ENCODE assay signal across 13 mouse cellular contexts in the genomic region with DNA sequence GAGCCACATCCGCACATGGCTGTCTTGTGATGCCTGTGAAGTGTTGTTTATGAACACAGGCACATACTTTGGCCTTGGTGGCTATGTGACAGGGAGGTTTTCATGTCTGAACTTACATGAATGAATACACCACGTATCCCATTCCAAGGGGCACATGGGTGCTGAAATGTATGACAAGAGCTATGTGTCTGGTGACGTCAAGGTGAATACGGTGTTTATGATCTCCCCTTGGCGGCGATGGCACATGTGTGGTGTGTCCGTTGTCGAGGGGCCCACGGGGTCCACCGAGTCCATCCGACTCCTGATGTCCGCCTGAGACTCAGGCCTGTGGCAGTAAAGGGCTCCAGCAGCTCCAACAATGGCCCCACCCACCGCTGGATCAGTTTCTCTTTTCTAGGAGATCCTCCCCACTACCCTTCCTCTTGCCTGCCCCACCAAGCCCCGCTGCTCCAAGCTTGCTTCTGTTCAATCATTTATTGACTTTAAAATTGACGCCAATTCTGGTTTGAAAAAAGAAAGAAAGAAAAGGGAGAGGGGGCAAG. TPM values are rescaled to one million over a fixed set of nuclear protein-coding genes. Genes with fewer than 3 reads are reported as not detected.
DNase-seq lines count a peak whose midpoint lies in the region; ATAC-seq and TF ChIP-seq lines count a peak whose summit lies in the region.
"Had no signal": no experiment of that assay in that cellular context is flagged by ENCODE, and none has a peak within 500 bp of the region (broad histone marks: within the 10 kb centered on the region; RNA-seq: fewer than 3 reads in every experiment).

No protein-coding gene starts in this region.

- peaks cover 22% of the 10 kb centered on the region for H3K4me1 ChIP-seq in cortical plate, adult 2 months (ENCODE audit: control insufficient read depth, insufficient read depth, low read length)
- peaks cover 76% of the 10 kb centered on the region for H3K4me1 ChIP-seq in limb, embryonic 13.5 days
- peaks cover 37% of the 10 kb centered on the region for H3K4me1 ChIP-seq in liver, embryonic 12.5 days

- no peak for TF ChIP-seq POLR2A in cortical plate, adult 2 months (IDR thresholded peaks at IDR 0.05; ENCODE audit: extremely low read depth, insufficient read depth, low read length)

- H3K27ac ChIP-seq in gastrocnemius, adult 2 months, result peak overlapping the region; percentile 96
- H3K27ac ChIP-seq in left cerebral cortex, adult 2 months, result peak overlapping the region; percentile 92
- peak overlapping the region; percentile 93; the same call in 1 of the 2 replicates for H3K27ac ChIP-seq in cortical plate, adult 2 months (ENCODE audit: insufficient read depth, low read length)
- H3K27ac ChIP-seq in limb, embryonic 13.5 days, result no peak overlapping the region
- H3K27ac ChIP-seq in liver, embryonic 12.5 days, result no peak overlapping the region

- H3K4me2 ChIP-seq in limb, embryonic 13.5 days (replicated peaks), result peak overlapping the region; percentile 98
- no peak overlapping the region for H3K4me2 ChIP-seq in liver, embryonic 12.5 days

- peak overlapping the region; percentile 91 for H3K4me3 ChIP-seq in gastrocnemius, adult 2 months
- H3K4me3 ChIP-seq in left cerebral cortex, adult 2 months, result no peak overlapping the region
- H3K4me3 ChIP-seq in cortical plate, adult 2 months (ENCODE audit: insufficient read depth, low read length), result no peak overlapping the region; the same call in 1 of the 2 replicates
- peak overlapping the region; percentile 89; the same call in 1 of the 2 replicates for H3K4me3 ChIP-seq in limb, embryonic 13.5 days
- no peak overlapping the region for H3K4me3 ChIP-seq in liver, embryonic 12.5 days
- H3K4me3 ChIP-seq: myocyte had no signal

- no peaks in the 10 kb centered on the region for H3K9me3 ChIP-seq in limb, embryonic 13.5 days
- no peaks in the 10 kb centered on the region for H3K9me3 ChIP-seq in liver, embryonic 12.5 days (replicated peaks)

- TF ChIP-seq CTCF in gastrocnemius, adult 2 months (IDR thresholded peaks at IDR 0.05), result no peak
- no peak for TF ChIP-seq CTCF in left cerebral cortex, adult 2 months (IDR thresholded peaks at IDR 0.05)
- TF ChIP-seq CTCF in cortical plate, adult 2 months (IDR thresholded peaks at IDR 0.05; ENCODE audit: extremely low read depth, insufficient read depth, low read length), result no peak

- ATAC-seq in limb, embryonic 13.5 days (ENCODE audit: low FRiP score, low read depth), result no peak
- ATAC-seq in liver, embryonic 12.5 days, result no peak
- ATAC-seq in activated CD4-positive, CD25-positive, alpha-beta regulatory T cell, adult 4 months, result no peak
- ATAC-seq: intestine, embryonic 16.5 days had no signal

- peak; percentile 58 for DNase-seq in gastrocnemius, adult 2 months
- DNase-seq in gastrocnemius, postnatal 4 days (ENCODE audit: low spot score in 2 of 2), result no peak
- no peak for DNase-seq in left cerebral cortex, adult 2 months (ENCODE audit: extremely low spot score in 1 of 2, low spot score in 2 of 2)
- DNase-seq in left cerebral cortex, adult 8-10 months (ENCODE audit: low spot score in 2 of 2), result no peak
- DNase-seq: adrenal gland, postnatal 25 days; lung, postnatal 14 days; right cerebral cortex, adult 18-20 months had no signal

- intact Hi-C loops in gastrocnemius, adult 2 months (cut with DNase I), result loop anchor here (5.0 kb wide), 1 partner anchor 35 kb away; no protein-coding TSS in a partner anchor
- intact Hi-C loops in left cerebral cortex, adult 2 months (cut with DNase I), result loop anchor here (5.0 kb wide), 1 partner anchor 60 kb away; no protein-coding TSS in a partner anchor

- peak overlapping the region; percentile 100 for H3K9ac ChIP-seq in limb, embryonic 13.5 days
- no peak overlapping the region for H3K9ac ChIP-seq in liver, embryonic 12.5 days

- peaks cover 55% of the 10 kb centered on the region for H3K27me3 ChIP-seq in limb, embryonic 13.5 days
- H3K27me3 ChIP-seq in liver, embryonic 12.5 days (replicated peaks), result peaks cover 98% of the 10 kb centered on the region

- peaks cover 26% of the 10 kb centered on the region for H3K36me3 ChIP-seq in limb, embryonic 13.5 days
- H3K36me3 ChIP-seq in liver, embryonic 12.5 days, result no peaks in the 10 kb centered on the region

- 71% methylated on average over 15 of the region's 15 CpGs for WGBS in limb, embryonic 13.5 days
- WGBS in liver, embryonic 12.5 days (ENCODE audit: insufficient replicate concordance), result 75% methylated on average over 15 of the region's 15 CpGs

RNA-seq across cellular contexts. Expression of gene Nfix, which starts 2.8 kb away (rescaled TPM):
- 100 to 1,000 TPM; 465 to 558 TPM for total RNA-seq in gastrocnemius, adult 2 months (2021)
- total RNA-seq in gastrocnemius, postnatal 4 days (2021), result 100 to 1,000 TPM; 517 to 591 TPM
- total RNA-seq in left cerebral cortex, adult 2 months (2021), result 100 to 1,000 TPM; 347 to 350 TPM
- 100 to 1,000 TPM; 352 to 438 (median 370) TPM for total RNA-seq in left cerebral cortex, adult 8-10 months (2022)
- polyA plus RNA-seq in cortical plate, adult 2 months (2012; rRNA removed), result 82.8 and 89.1 TPM in 2 replicates
- polyA plus RNA-seq in limb, embryonic 13.5 days (2015; fragmentation: Nextera tagmentation; extraction: Ambion mirVana), result 46.9 and 48.0 TPM in 2 replicates
- 2.8 and 2.9 TPM in 2 replicates for polyA plus RNA-seq in liver, embryonic 12.5 days (2016; fragmentation: Nextera tagmentation; extraction: Ambion mirVana)
- 1 to 10 TPM; 2.0 to 2.2 TPM for polyA plus RNA-seq in activated CD4-positive, CD25-positive, alpha-beta regulatory T cell, adult 4 months (2017; shearing (Covaris generic))

RNA-seq across cellular contexts. Expression of gene Dand5, which starts 25.3 kb away (rescaled TPM):
- total RNA-seq in gastrocnemius, adult 2 months (2021), result 10 to 100 TPM; 10.2 to 14.3 TPM
- total RNA-seq in gastrocnemius, postnatal 4 days (2021), result 1 to 10 TPM; 6.3 to 6.8 TPM
- 10 to 100 TPM in 1 of 2 experiments, 1 to 10 TPM in 1; 9.7 to 11.1 TPM for total RNA-seq in left cerebral cortex, adult 2 months (2021)
- total RNA-seq in left cerebral cortex, adult 8-10 months (2022), result 1 to 10 TPM; 8.4 to 9.7 (median 8.9) TPM
- 14.9 and 16.0 TPM in 2 replicates for polyA plus RNA-seq in cortical plate, adult 2 months (2012; rRNA removed)
- polyA plus RNA-seq in limb, embryonic 13.5 days (2015; fragmentation: Nextera tagmentation; extraction: Ambion mirVana), result 6.3 TPM in 2 replicates
- 3.4 and 4.3 TPM in 2 replicates for polyA plus RNA-seq in liver, embryonic 12.5 days (2016; fragmentation: Nextera tagmentation; extraction: Ambion mirVana)
- 1 to 10 TPM; 4.2 to 4.5 TPM for polyA plus RNA-seq in activated CD4-positive, CD25-positive, alpha-beta regulatory T cell, adult 4 months (2017; shearing (Covaris generic))

RNA-seq across cellular contexts. Expression of gene Gadd45gip1, which starts 34.0 kb away (rescaled TPM):
- 10 to 100 TPM; 16.2 to 30.4 TPM for total RNA-seq in gastrocnemius, adult 2 months (2021)
- 10 to 100 TPM; 33.3 to 36.0 TPM for total RNA-seq in gastrocnemius, postnatal 4 days (2021)
- total RNA-seq in left cerebral cortex, adult 2 months (2021), result 10 to 100 TPM; 23.9 to 25.8 TPM
- 10 to 100 TPM; 23.3 to 28.4 (median 24.7) TPM for total RNA-seq in left cerebral cortex, adult 8-10 months (2022)
- 26.0 and 31.2 TPM in 2 replicates for polyA plus RNA-seq in cortical plate, adult 2 months (2012; rRNA removed)
- 48.1 and 48.4 TPM in 2 replicates for polyA plus RNA-seq in limb, embryonic 13.5 days (2015; fragmentation: Nextera tagmentation; extraction: Ambion mirVana)
- polyA plus RNA-seq in liver, embryonic 12.5 days (2016; fragmentation: Nextera tagmentation; extraction: Ambion mirVana), result 69.9 and 71.0 TPM in 2 replicates
- 10 to 100 TPM; 18.5 to 21.5 TPM for polyA plus RNA-seq in activated CD4-positive, CD25-positive, alpha-beta regulatory T cell, adult 4 months (2017; shearing (Covaris generic))

RNA-seq across cellular contexts. Expression of gene Rad23a, which starts 43.1 kb away (rescaled TPM):
- total RNA-seq in gastrocnemius, adult 2 months (2021), result 100 to 1,000 TPM; 159 to 172 TPM
- 100 to 1,000 TPM; 121 to 123 TPM for total RNA-seq in gastrocnemius, postnatal 4 days (2021)
- total RNA-seq in left cerebral cortex, adult 2 months (2021), result 10 to 100 TPM; 77.7 to 77.8 TPM
- total RNA-seq in left cerebral cortex, adult 8-10 months (2022), result 10 to 100 TPM; 72.4 to 90.1 (median 79.4) TPM
- polyA plus RNA-seq in cortical plate, adult 2 months (2012; rRNA removed), result 84.7 and 85.9 TPM in 2 replicates
- polyA plus RNA-seq in limb, embryonic 13.5 days (2015; fragmentation: Nextera tagmentation; extraction: Ambion mirVana), result 106 TPM in 2 replicates
- 274 and 281 TPM in 2 replicates for polyA plus RNA-seq in liver, embryonic 12.5 days (2016; fragmentation: Nextera tagmentation; extraction: Ambion mirVana)
- polyA plus RNA-seq in activated CD4-positive, CD25-positive, alpha-beta regulatory T cell, adult 4 months (2017; shearing (Covaris generic)), result 100 to 1,000 TPM; 125 to 131 TPM

RNA-seq across cellular contexts. Expression of gene Calr, which starts 49.4 kb away (rescaled TPM):
- 100 to 1,000 TPM; 149 to 205 TPM for total RNA-seq in gastrocnemius, adult 2 months (2021)
- 100 to 1,000 TPM; 339 to 368 TPM for total RNA-seq in gastrocnemius, postnatal 4 days (2021)
- 100 to 1,000 TPM; 459 to 496 TPM for total RNA-seq in left cerebral cortex, adult 2 months (2021)
- total RNA-seq in left cerebral cortex, adult 8-10 months (2022), result 100 to 1,000 TPM; 333 to 426 (median 383) TPM
- 437 and 467 TPM in 2 replicates for polyA plus RNA-seq in cortical plate, adult 2 months (2012; rRNA removed)
- polyA plus RNA-seq in limb, embryonic 13.5 days (2015; fragmentation: Nextera tagmentation; extraction: Ambion mirVana), result 943 and 1,018 TPM in 2 replicates
- polyA plus RNA-seq in liver, embryonic 12.5 days (2016; fragmentation: Nextera tagmentation; extraction: Ambion mirVana), result 590 and 610 TPM in 2 replicates
- polyA plus RNA-seq in activated CD4-positive, CD25-positive, alpha-beta regulatory T cell, adult 4 months (2017; shearing (Covaris generic)), result 100 to 1,000 TPM; 269 to 303 TPM

Comparison
In these comparisons a context has a peak if more than half of its experiments do, and no peak if none do; other contexts are left out.
1. H3K27ac ChIP-seq: peak in gastrocnemius, adult 2 months (single experiment), left cerebral cortex, adult 2 months (single experiment) and cortical plate, adult 2 months (single experiment); none in limb, embryonic 13.5 days (single experiment) and liver, embryonic 12.5 days (single experiment).
2. H3K4me3 ChIP-seq: peak in gastrocnemius, adult 2 months (single experiment) and limb, embryonic 13.5 days (single experiment); none in left cerebral cortex, adult 2 months (single experiment), cortical plate, adult 2 months (single experiment) and liver, embryonic 12.5 days (single experiment).